Comparison of ENCODE assay signal across 41 mouse cellular contexts in genomic region chr19:53353864-53354263, GRCm38 (mm10). TPM values are rescaled to one million over a fixed set of nuclear protein-coding genes. Genes with fewer than 3 reads are reported as not detected.
DNase-seq lines count a peak whose midpoint lies in the region; ATAC-seq and TF ChIP-seq lines count a peak whose summit lies in the region.
"Had no signal": no experiment of that assay in that cellular context is flagged by ENCODE, and none has a peak within 500 bp of the region (broad histone marks: within the 10 kb centered on the region; RNA-seq: fewer than 3 reads in every experiment).

No protein-coding gene starts in this region.

- no peak for TF ChIP-seq CTCF in cerebellum, adult 2 months (IDR thresholded peaks at IDR 0.05; ENCODE audit: borderline replicate concordance, insufficient read depth, low read depth, low read length)

- no peak for TF ChIP-seq POLR2A in cerebellum, adult 2 months (IDR thresholded peaks at IDR 0.05; ENCODE audit: borderline replicate concordance, insufficient read depth, low read length)

- H3K4me3 ChIP-seq in cerebellum, adult 2 months (replicated peaks; ENCODE audit: insufficient read depth, low read depth, low read length): no peak overlapping the region
- H3K4me3 ChIP-seq in heart, embryonic 12.5 days: no peak overlapping the region
- H3K4me3 ChIP-seq: erythroblast, embryonic 14.5 days; hindbrain, embryonic 10.5 days; hindbrain, embryonic 15.5 days; kidney, embryonic 15.5 days; limb, embryonic 10.5 days; limb, embryonic 15.5 days; liver, embryonic 13.5 days; midbrain, embryonic 10.5 days; midbrain, embryonic 15.5 days; neural tube, embryonic 15.5 days had no signal

- no peaks in the 10 kb centered on the region for H3K27me3 ChIP-seq in cerebellum, adult 2 months (ENCODE audit: control insufficient read depth, insufficient read depth, low read length)
- no peaks in the 10 kb centered on the region for H3K27me3 ChIP-seq in heart, embryonic 12.5 days (replicated peaks)
- H3K27me3 ChIP-seq: hindbrain, embryonic 15.5 days; kidney, embryonic 15.5 days; limb, embryonic 15.5 days; liver, embryonic 13.5 days; midbrain, embryonic 15.5 days; neural tube, embryonic 15.5 days; Patski had no signal

- no peak overlapping the region for H3K4me2 ChIP-seq in heart, embryonic 12.5 days
- H3K4me2 ChIP-seq: hindbrain, embryonic 15.5 days; kidney, embryonic 15.5 days; limb, embryonic 15.5 days; liver, embryonic 13.5 days; midbrain, embryonic 15.5 days; neural tube, embryonic 15.5 days had no signal

- peaks cover 14% of the 10 kb centered on the region for H3K36me3 ChIP-seq in heart, embryonic 12.5 days
- H3K36me3 ChIP-seq: limb, embryonic 15.5 days; midbrain, embryonic 15.5 days had no signal

- no peak for DNase-seq in cerebellum, adult 2 months
- no peak for DNase-seq in cerebellum, adult 8-10 months
- peak; percentile 87 for DNase-seq in heart, adult 11 months
- peak; percentile 55 to 59 for DNase-seq in left cerebral cortex, adult 18-20 months (ENCODE audit: low spot score in 2 of 2)
- peak; percentile 49 to 63 for DNase-seq in left cerebral cortex, postnatal 36 days (ENCODE audit: low spot score in 2 of 2)
- DNase-seq in kidney, adult 18-20 months: no peak
- DNase-seq in lung, adult 18-20 months: no peak
- DNase-seq: adrenal gland, postnatal 10 days; heart, postnatal 14 days; kidney, adult 11 months; kidney, postnatal 25 days; liver, embryonic 13.5 days; lung, adult 2 months; lung, postnatal 10 days; thymus, postnatal 14 days had no signal

- no peak overlapping the region for H3K9ac ChIP-seq in heart, embryonic 12.5 days
- H3K9ac ChIP-seq: hindbrain, embryonic 15.5 days; kidney, embryonic 15.5 days; limb, embryonic 15.5 days; liver, embryonic 13.5 days; midbrain, embryonic 15.5 days; neural tube, embryonic 15.5 days had no signal

- peak overlapping the region; percentile 60; the same call in 1 of the 2 replicates for H3K27ac ChIP-seq in cerebellum, adult 2 months (ENCODE audit: insufficient read depth, low read length)
- H3K27ac ChIP-seq in heart, embryonic 12.5 days (ENCODE audit: poor library complexity, severe bottlenecking): no peak overlapping the region
- H3K27ac ChIP-seq: hindbrain, embryonic 10.5 days; kidney, embryonic 15.5 days; limb, embryonic 10.5 days; limb, embryonic 15.5 days; liver, embryonic 13.5 days; midbrain, embryonic 10.5 days; midbrain, embryonic 15.5 days; neural tube, embryonic 15.5 days had no signal

- WGBS in cerebellum, adult 2 months: 43% methylated on average over 7 of the region's 7 CpGs
- 92% methylated on average over 7 of the region's 7 CpGs for WGBS in heart, embryonic 12.5 days

- H3K9me3 ChIP-seq in heart, embryonic 12.5 days (replicated peaks): no peaks in the 10 kb centered on the region
- H3K9me3 ChIP-seq: hindbrain, embryonic 10.5 days; hindbrain, embryonic 15.5 days; kidney, embryonic 15.5 days; limb, embryonic 10.5 days; limb, embryonic 15.5 days; liver, embryonic 13.5 days; midbrain, embryonic 10.5 days; midbrain, embryonic 15.5 days; neural tube, embryonic 15.5 days had no signal

- no peak for ATAC-seq in heart, embryonic 12.5 days (ENCODE audit: insufficient number of reproducible peaks, low FRiP score)
- ATAC-seq: forebrain, embryonic 16.5 days; inflammation-experienced regulatory T-cells, adult 6 months; midbrain, embryonic 15.5 days; Patski had no signal

- H3K4me1 ChIP-seq in cerebellum, adult 2 months (ENCODE audit: control insufficient read depth, insufficient read depth, low read length): peaks cover 24% of the 10 kb centered on the region
- H3K4me1 ChIP-seq in heart, embryonic 12.5 days (replicated peaks): no peaks in the 10 kb centered on the region
- H3K4me1 ChIP-seq: hindbrain, embryonic 10.5 days; limb, embryonic 10.5 days; midbrain, embryonic 10.5 days had no signal

- intact Hi-C loops in left cerebral cortex, postnatal 36 days (cut with DNase I): no loop called here

RNA-seq across cellular contexts. Expression of gene Gm10197, which starts 17.7 kb away (rescaled TPM):
- polyA plus RNA-seq in cerebellum, adult 2 months (2012; rRNA removed): not detected in 2 replicates
- polyA plus RNA-seq in heart, embryonic 12.5 days (2016; fragmentation: Nextera tagmentation; extraction: Ambion mirVana): not detected in 2 replicates
- not detected for total RNA-seq in left cerebral cortex, adult 18-20 months (2021)
- not detected for total RNA-seq in left cerebral cortex, postnatal 36 days (2021)
- total RNA-seq: adrenal gland, postnatal 10 days; gastrocnemius, adult 18-20 months; gastrocnemius, postnatal 4 days; heart, adult 8-10 months; heart, postnatal 14 days; layer of hippocampus, adult 18-20 months; layer of hippocampus, postnatal 25 days; megakaryocyte progenitor cell, adult 5-6 weeks had no signal
- polyA plus RNA-seq: cortical plate, adult 2 months; embryonic facial prominence, embryonic 14.5 days; erythroblast, embryonic 14.5 days; forebrain, embryonic 11.5 days; forebrain, embryonic 16.5 days; heart, embryonic 14.5 days; hindbrain, embryonic 10.5 days; hindbrain, embryonic 15.5 days; inflammation-experienced regulatory T-cells, adult 6 months; kidney, embryonic 15.5 days; limb, embryonic 15.5 days; liver, embryonic 13.5 days; lung, adult 2 months; midbrain, embryonic 15.5 days; neural tube, embryonic 15.5 days; small intestine, adult 2 months; stomach, embryonic 14.5 days; urinary bladder, adult 2 months had no signal

RNA-seq across cellular contexts. Expression of gene Smndc1, which starts 36.5 kb away (rescaled TPM):
- 24.6 and 26.1 TPM in 2 replicates for polyA plus RNA-seq in cerebellum, adult 2 months (2012; rRNA removed)
- 30.5 and 33.0 TPM in 2 replicates for polyA plus RNA-seq in heart, embryonic 12.5 days (2016; fragmentation: Nextera tagmentation; extraction: Ambion mirVana)
- 10 to 100 TPM; 36.8 to 39.2 TPM for total RNA-seq in left cerebral cortex, adult 18-20 months (2021)
- 10 to 100 TPM; 33.2 to 40.5 TPM for total RNA-seq in left cerebral cortex, postnatal 36 days (2021)

RNA-seq across cellular contexts. Expression of gene Mxi1, which starts 43.5 kb away (rescaled TPM):
- polyA plus RNA-seq in cerebellum, adult 2 months (2012; rRNA removed): 71.8 and 72.4 TPM in 2 replicates
- 40.0 and 42.7 TPM in 2 replicates for polyA plus RNA-seq in heart, embryonic 12.5 days (2016; fragmentation: Nextera tagmentation; extraction: Ambion mirVana)
- total RNA-seq in left cerebral cortex, adult 18-20 months (2021): 10 to 100 TPM; 76.1 to 89.7 TPM
- 10 to 100 TPM; 91.9 to 94.5 TPM for total RNA-seq in left cerebral cortex, postnatal 36 days (2021)

Comparison
In these comparisons a context has a peak if more than half of its experiments do, and no peak if none do; other contexts are left out.
1. DNase-seq: peak in heart, adult 11 months (single experiment), left cerebral cortex, adult 18-20 months (2 of 2) and left cerebral cortex, postnatal 36 days (2 of 2); none in cerebellum, adult 2 months (0 of 2), cerebellum, adult 8-10 months (single experiment), kidney, adult 18-20 months (single experiment) and lung, adult 18-20 months (0 of 2).